Mouse (Mus musculus) brain, embryonic 14.5 days (tissue): ENCODE measurements around the gene Igf2r.

ENCODE experiments used
- CTCF ChIP-seq: fragments of 200-500 bp; IDR thresholded peaks from 2 replicates; pipeline ENCODE4 v1.5.1; 2012; ENCODE audit warnings: inconsistent platforms, mild to moderate bottlenecking, moderate library complexity, borderline replicate concordance; ENCODE audit not compliant: insufficient read depth, insufficient read length; ENCODE audit errors: extremely low read depth
- POLR2A ChIP-seq: fragments of 200-500 bp; IDR thresholded peaks from 2 replicates; pipeline ENCODE4 v1.6.1; 2012; ENCODE audit warnings: mild to moderate bottlenecking, inconsistent platforms, borderline replicate concordance; ENCODE audit not compliant: poor library complexity, insufficient read depth, insufficient read length, severe bottlenecking; ENCODE audit errors: extremely low read depth

DNA sequence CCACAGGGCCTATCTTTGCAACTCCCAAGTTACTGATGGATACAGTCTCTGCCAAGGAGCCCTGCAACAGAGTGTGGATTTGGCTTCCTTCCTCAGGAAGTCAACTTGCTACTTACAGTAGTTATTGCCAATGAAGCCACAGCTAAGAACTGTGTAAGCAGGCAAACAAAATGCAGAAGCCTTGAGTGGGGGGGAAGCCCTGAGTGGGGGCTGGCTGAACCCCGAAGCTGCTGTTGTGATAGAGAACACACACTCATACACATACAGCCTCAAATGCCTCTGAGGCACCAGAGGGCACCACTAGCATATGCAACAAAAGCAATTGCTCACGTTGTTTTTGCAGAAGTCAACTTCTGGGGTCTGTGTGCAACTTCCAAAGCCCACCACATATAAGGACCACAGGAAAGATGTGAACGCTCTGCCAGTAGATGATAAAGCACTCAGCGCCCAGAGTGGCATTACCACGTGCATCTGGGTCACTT, 55.3 kb downstream of the Igf2r start:
- TF ChIP-seq CTCF = 0 out of 2 replicates have a peak, but pooled peaks have one; percentile 10
- no peak for TF ChIP-seq POLR2A
